ENCODE assay signal across 8 mouse cellular contexts in the genomic region with DNA sequence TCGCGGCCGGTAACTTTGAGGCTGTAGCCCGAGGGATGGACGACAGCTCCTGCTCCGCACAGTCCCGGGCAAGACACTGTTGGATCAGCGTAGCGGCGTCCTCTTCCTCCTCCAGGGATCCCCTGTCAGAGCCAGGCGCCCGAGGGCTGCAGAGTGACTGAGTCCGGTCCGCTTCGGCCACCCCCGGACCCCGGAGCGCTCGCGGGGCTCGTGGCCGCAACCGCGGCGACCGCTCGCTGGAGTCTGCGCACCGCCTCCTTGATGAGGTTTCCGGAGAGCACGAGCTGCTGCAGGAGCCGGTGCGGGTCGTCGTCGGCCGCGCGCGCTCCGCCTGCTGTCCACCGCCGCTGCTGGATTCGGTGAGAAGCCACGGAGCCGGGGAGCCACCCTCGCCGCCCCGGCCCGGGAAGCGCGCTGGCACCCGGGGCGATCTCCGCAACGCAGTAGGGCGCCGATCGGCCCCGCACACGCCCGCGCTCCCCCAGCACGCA. TPM values are rescaled to one million over a fixed set of nuclear protein-coding genes. Genes with fewer than 3 reads are reported as not detected.
DNase-seq lines count a peak whose midpoint lies in the region; ATAC-seq and TF ChIP-seq lines count a peak whose summit lies in the region.

No protein-coding gene starts in this region.

- TF ChIP-seq EP300 in ES-Bruce4 (IDR thresholded peaks at IDR 0.05; ENCODE audit: insufficient read depth, low read depth, low read length): no peak

- TF ChIP-seq POLR2A in ES-Bruce4 (IDR thresholded peaks at IDR 0.05; ENCODE audit: insufficient read depth, low read length): no peak

- peaks cover 2% of the 10 kb centered on the region; the same call in 1 of the 2 replicates for H3K27me3 ChIP-seq in ES-Bruce4 (ENCODE audit: control insufficient read depth, insufficient read depth, low read length, poor library complexity, severe bottlenecking)
- no peaks in the 10 kb centered on the region for H3K27me3 ChIP-seq in forebrain, embryonic 11.5 days (ENCODE audit: control insufficient read depth, insufficient read depth, low read length)
- H3K27me3 ChIP-seq in lung, embryonic 16.5 days (ENCODE audit: control insufficient read depth, insufficient read depth, low read depth, low read length): no peaks in the 10 kb centered on the region; the same call in 1 of the 2 replicates

- H3K4me1 ChIP-seq in ES-Bruce4 (ENCODE audit: control insufficient read depth, insufficient read depth, low read length): peaks cover 6% of the 10 kb centered on the region
- peaks cover 26% of the 10 kb centered on the region; the same call in 1 of the 2 replicates for H3K4me1 ChIP-seq in forebrain, embryonic 11.5 days (replicated peaks; ENCODE audit: control insufficient read depth, insufficient read depth, low read length)
- H3K4me1 ChIP-seq in lung, embryonic 16.5 days (replicated peaks; ENCODE audit: control insufficient read depth, insufficient read depth, low read length): peaks cover 15% of the 10 kb centered on the region

- 0 out of 2 replicates have a peak, but pooled peaks have one; percentile 2 for ATAC-seq in forebrain, embryonic 11.5 days (replicated peaks; ENCODE audit: low FRiP score)
- ATAC-seq in lung, embryonic 16.5 days (ENCODE audit: low read depth): peak; percentile 11; the same call in 1 of the 2 replicates

- no peak for TF ChIP-seq CTCF in ES-Bruce4 (IDR thresholded peaks at IDR 0.05; ENCODE audit: low read depth, low read length)

- no peaks in the 10 kb centered on the region for H3K9me3 ChIP-seq in ES-Bruce4 (replicated peaks; ENCODE audit: control insufficient read depth, insufficient read depth, low read length, poor library complexity, severe bottlenecking)
- no peaks in the 10 kb centered on the region for H3K9me3 ChIP-seq in forebrain, embryonic 11.5 days (ENCODE audit: control insufficient read depth, low read length)
- H3K9me3 ChIP-seq in lung, embryonic 16.5 days (ENCODE audit: control insufficient read depth, low read length): no peaks in the 10 kb centered on the region

- intact Hi-C loops in heart, postnatal 10 days (cut with DNase I): loop anchor here (2.0 kb wide), 1 partner anchor 16 kb away; no protein-coding TSS in a partner anchor

- H3K36me3 ChIP-seq in ES-Bruce4 (ENCODE audit: control insufficient read depth, insufficient read depth, low read length, poor library complexity, severe bottlenecking): no peaks in the 10 kb centered on the region
- no peaks in the 10 kb centered on the region for H3K36me3 ChIP-seq in forebrain, embryonic 11.5 days (ENCODE audit: control insufficient read depth, insufficient read depth, low read length)
- no peaks in the 10 kb centered on the region for H3K36me3 ChIP-seq in lung, embryonic 16.5 days (ENCODE audit: control insufficient read depth, insufficient read depth, low read length)

- no peak overlapping the region for H3K27ac ChIP-seq in ES-Bruce4 (ENCODE audit: insufficient read depth, low read length)
- peak overlapping the region; percentile 81 for H3K27ac ChIP-seq in forebrain, embryonic 11.5 days (ENCODE audit: low read depth, low read length)
- H3K27ac ChIP-seq in lung, embryonic 16.5 days (ENCODE audit: low read length): peak overlapping the region; percentile 91

- peak overlapping the region; percentile 68 for H3K9ac ChIP-seq in ES-Bruce4 (ENCODE audit: low read depth, poor library complexity, severe bottlenecking)
- H3K9ac ChIP-seq in forebrain, embryonic 11.5 days (ENCODE audit: low read length): peak overlapping the region; percentile 82
- H3K9ac ChIP-seq in lung, embryonic 16.5 days (ENCODE audit: low read length): peak overlapping the region; percentile 76

- peak overlapping the region; percentile 69 for H3K4me3 ChIP-seq in ES-Bruce4 (ENCODE audit: low read depth, low read length)
- H3K4me3 ChIP-seq in forebrain, embryonic 11.5 days (ENCODE audit: low read depth, low read length): peak overlapping the region; percentile 83
- H3K4me3 ChIP-seq in lung, embryonic 16.5 days (ENCODE audit: low read length): peak overlapping the region; percentile 80

- WGBS in forebrain, embryonic 11.5 days: under 1% methylated on average over 64 of the region's 64 CpGs
- under 1% methylated on average over 44 of the region's 64 CpGs for WGBS in lung, embryonic 16.5 days

- H3K4me2 ChIP-seq in forebrain, embryonic 11.5 days (ENCODE audit: low read depth, low read length, severe bottlenecking): peak overlapping the region; percentile 93
- H3K4me2 ChIP-seq in lung, embryonic 16.5 days (ENCODE audit: low read depth, low read length): peak overlapping the region; percentile 93

- DNase-seq in adrenal gland, postnatal 4 days (ENCODE audit: low spot score in 2 of 2): peak; percentile 9 to 18
- peak; percentile 78 for DNase-seq in forebrain, embryonic 11.5 days (ENCODE audit: low spot score)
- peak; percentile 65 to 66 for DNase-seq in heart, postnatal 10 days
- DNase-seq in kidney, postnatal 36 days: peak; percentile 24 to 64
- peak; percentile 35 to 53 for DNase-seq in right cerebral cortex, adult 2 months (ENCODE audit: low spot score in 2 of 2)
- DNase-seq in urinary bladder, postnatal 14 days (ENCODE audit: low spot score): peak; percentile 43

RNA-seq across cellular contexts. Expression of gene Frat2, which starts 0.8 kb away (rescaled TPM):
- 7.6 and 10.0 TPM in 2 replicates for polyA plus RNA-seq in ES-Bruce4 (2011; ENCODE audit: insufficient read depth, insufficient read length, low read depth, missing spikeins)
- 1 to 10 TPM; 7.5 to 9.3 TPM for total RNA-seq in adrenal gland, postnatal 4 days (2021)
- 10.4 and 14.1 TPM in 2 replicates for polyA plus RNA-seq in forebrain, embryonic 11.5 days (2014; fragmentation: Nextera tagmentation; extraction: Ambion mirVana)
- total RNA-seq in heart, postnatal 10 days (2021): 1 to 10 TPM; 4.7 to 6.9 TPM
- polyA plus RNA-seq in lung, embryonic 16.5 days (2015; fragmentation: Nextera tagmentation; extraction: Ambion mirVana): 2.8 and 3.3 TPM in 2 replicates

RNA-seq across cellular contexts. Expression of gene Frat1, which starts 17.4 kb away (rescaled TPM):
- 2.1 and 2.3 TPM in 2 replicates for polyA plus RNA-seq in ES-Bruce4 (2011; ENCODE audit: insufficient read depth, insufficient read length, low read depth, missing spikeins)
- total RNA-seq in adrenal gland, postnatal 4 days (2021): 10 to 100 TPM; 11.9 to 12.2 TPM
- polyA plus RNA-seq in forebrain, embryonic 11.5 days (2014; fragmentation: Nextera tagmentation; extraction: Ambion mirVana): 12.7 and 13.2 TPM in 2 replicates
- 1 to 10 TPM; 2.2 to 3.8 TPM for total RNA-seq in heart, postnatal 10 days (2021)
- 8.2 and 9.1 TPM in 2 replicates for polyA plus RNA-seq in lung, embryonic 16.5 days (2015; fragmentation: Nextera tagmentation; extraction: Ambion mirVana)

RNA-seq across cellular contexts. Expression of gene Arhgap19, which starts 45.3 kb away (rescaled TPM):
- polyA plus RNA-seq in ES-Bruce4 (2011; ENCODE audit: insufficient read depth, insufficient read length, low read depth, missing spikeins): 75.7 and 80.1 TPM in 2 replicates
- total RNA-seq in adrenal gland, postnatal 4 days (2021): 10 to 100 TPM; 11.6 to 12.2 TPM
- 44.1 and 48.4 TPM in 2 replicates for polyA plus RNA-seq in forebrain, embryonic 11.5 days (2014; fragmentation: Nextera tagmentation; extraction: Ambion mirVana)
- 1 to 10 TPM; 4.6 to 4.9 TPM for total RNA-seq in heart, postnatal 10 days (2021)
- polyA plus RNA-seq in lung, embryonic 16.5 days (2015; fragmentation: Nextera tagmentation; extraction: Ambion mirVana): 26.8 and 28.6 TPM in 2 replicates

RNA-seq across cellular contexts. Expression of gene Rrp12, which starts 48.8 kb away (rescaled TPM):
- 23.1 and 24.5 TPM in 2 replicates for polyA plus RNA-seq in ES-Bruce4 (2011; ENCODE audit: insufficient read depth, insufficient read length, low read depth, missing spikeins)
- 10 to 100 TPM; 13.2 to 13.4 TPM for total RNA-seq in adrenal gland, postnatal 4 days (2021)
- 24.3 and 26.1 TPM in 2 replicates for polyA plus RNA-seq in forebrain, embryonic 11.5 days (2014; fragmentation: Nextera tagmentation; extraction: Ambion mirVana)
- total RNA-seq in heart, postnatal 10 days (2021): 10 to 100 TPM; 17.7 to 20.9 TPM
- 9.9 and 11.4 TPM in 2 replicates for polyA plus RNA-seq in lung, embryonic 16.5 days (2015; fragmentation: Nextera tagmentation; extraction: Ambion mirVana)

Comparison
In these comparisons a context has a peak if more than half of its experiments do, and no peak if none do; other contexts are left out.
1. DNase-seq: peak in every context shown above with its lines; median percentile 78 in forebrain, embryonic 11.5 days; 66 in heart, postnatal 10 days; 44 in kidney, postnatal 36 days; 44 in right cerebral cortex, adult 2 months; 43 in urinary bladder, postnatal 14 days; 14 in adrenal gland, postnatal 4 days.